Mouse (Mus musculus) MEL (cell line): ENCODE measurements around the gene Smarcc2. TPM values are rescaled to one million over a fixed set of nuclear protein-coding genes. Genes with fewer than 3 reads are reported as not detected.

Experiments used
- DNase-seq: peaks from one replicate; pipeline ENCODE4 v3.0.0; 2011; ENCODE audit warnings: low read depth, low spot score
- H3K27ac ChIP-seq: 2 replicates; pipeline ENCODE4 v1.5.1; 2012; ENCODE audit warnings: low read depth, mild to moderate bottlenecking, control low read depth, low read length, moderate library complexity; ENCODE audit not compliant: control insufficient read depth
- H3K27me3 ChIP-seq, 2 experiments: fragments of 150-350 bp in 1 of 2; sonication (generic) in 1 of 2; 2 replicates each; pipeline ENCODE4 v1.6.1; 2012; ENCODE audit warnings: low read length in 2 of 2, mild to moderate bottlenecking in 2 of 2, improper control_type of control experiment in 1 of 2, moderate library complexity in 1 of 2; ENCODE audit not compliant: insufficient read depth in 2 of 2, control insufficient read depth in 1 of 2
- H3K36me3 ChIP-seq, 2 experiments: 2 replicates each; pipeline ENCODE4 v1.6.1; 2012 to 2014; ENCODE audit warnings: low read length in 2 of 2, improper control_type of control experiment in 1 of 2, inconsistent platforms in 1 of 2, mild to moderate bottlenecking in 1 of 2; ENCODE audit not compliant: insufficient read depth in 2 of 2, control insufficient read depth in 1 of 2
- H3K4me1 ChIP-seq, 2 experiments: fragments of 150-350 bp in 1 of 2; sonication (generic) in 1 of 2; 2 replicates each; pipeline ENCODE4 v1.6.1; 2012; ENCODE audit warnings: low read length in 2 of 2, improper control_type of control experiment in 1 of 2, mild to moderate bottlenecking in 1 of 2; ENCODE audit not compliant: insufficient read depth in 2 of 2, control insufficient read depth in 1 of 2
- H3K4me3 ChIP-seq, 2 experiments: fragments of 150-350 bp in 1 of 2; sonication (generic) in 1 of 2; 2 replicates each; pipeline ENCODE4 v1.5.1; 2012; ENCODE audit warnings: low read depth in 2 of 2, low read length in 2 of 2, mild to moderate bottlenecking in 2 of 2, moderate library complexity in 2 of 2, control low read depth in 1 of 2, improper control_type of control experiment in 1 of 2; ENCODE audit not compliant: control insufficient read depth in 1 of 2, insufficient read depth in 1 of 2
- H3K79me2 ChIP-seq: 2 replicates; pipeline ENCODE4 v1.6.1; 2012; ENCODE audit warnings: mild to moderate bottlenecking, low read length, moderate library complexity; ENCODE audit not compliant: control insufficient read depth, poor library complexity, insufficient read depth
- H3K9ac ChIP-seq: 2 replicates; pipeline ENCODE4 v1.6.1; 2012; ENCODE audit warnings: low read depth, mild to moderate bottlenecking, control low read depth, low read length, moderate library complexity; ENCODE audit not compliant: control insufficient read depth, poor library complexity, severe bottlenecking
- H3K9me3 ChIP-seq: fragments of 150-350 bp; sonication (generic); replicated peaks from 2 replicates; pipeline ENCODE4 v1.6.1; 2012; ENCODE audit warnings: mild to moderate bottlenecking, low read length, improper control_type of control experiment, moderate library complexity; ENCODE audit not compliant: insufficient read depth
- BHLHE40 ChIP-seq: IDR thresholded peaks from 2 replicates; pipeline ENCODE4 v1.6.1; 2012; ENCODE audit warnings: low read depth, mild to moderate bottlenecking, inconsistent platforms, low read length, improper control_type of control experiment, borderline replicate concordance
- CHD1 ChIP-seq: IDR thresholded peaks from 2 replicates; pipeline ENCODE4 v1.6.1; 2012; ENCODE audit warnings: low read depth, mild to moderate bottlenecking, inconsistent platforms, low read length, improper control_type of control experiment
- ELF1 ChIP-seq: IDR thresholded peaks from 2 replicates; pipeline ENCODE4 v1.6.1; 2014; ENCODE audit warnings: low read depth, mild to moderate bottlenecking, inconsistent platforms, low read length, improper control_type of control experiment, moderate library complexity
- EP300 ChIP-seq, 2 experiments: IDR thresholded peaks; 2 replicates each; pipeline ENCODE4 v1.6.1; 2011; ENCODE audit warnings: improper control_type of control experiment in 2 of 2, low read length in 2 of 2, low read depth in 1 of 2, mild to moderate bottlenecking in 1 of 2
- ETS1 ChIP-seq: IDR thresholded peaks from 2 replicates; pipeline ENCODE4 v1.6.1; 2012; ENCODE audit warnings: low read depth, mild to moderate bottlenecking, inconsistent platforms, low read length, improper control_type of control experiment, moderate library complexity
- GATA1 ChIP-seq: IDR thresholded peaks from 2 replicates; pipeline ENCODE4 v1.6.1; 2011; ENCODE audit warnings: low read depth, low read length, improper control_type of control experiment
- KAT2A ChIP-seq: conservative IDR thresholded peaks from 2 replicates; pipeline ENCODE4 v1.6.1; 2012; ENCODE audit warnings: low read depth, low read length, improper control_type of control experiment, inconsistent platforms
- MYC ChIP-seq: IDR thresholded peaks from 2 replicates; pipeline ENCODE4 v1.6.1; 2011; ENCODE audit warnings: low read depth, mild to moderate bottlenecking, low read length, improper control_type of control experiment, moderate library complexity
- NELFE ChIP-seq: IDR thresholded peaks from 2 replicates; pipeline ENCODE4 v1.6.1; 2011; ENCODE audit warnings: low read depth, low read length, improper control_type of control experiment
- NRF1 ChIP-seq: IDR thresholded peaks from 2 replicates; pipeline ENCODE4 v1.6.1; 2014; ENCODE audit warnings: low read depth, mild to moderate bottlenecking, inconsistent platforms, low read length, improper control_type of control experiment, moderate library complexity; ENCODE audit not compliant: poor library complexity, insufficient read depth, severe bottlenecking
- RCOR1 ChIP-seq: IDR thresholded peaks from 2 replicates; pipeline ENCODE4 v1.6.1; 2012; ENCODE audit warnings: low read depth, mild to moderate bottlenecking, inconsistent platforms, low read length, improper control_type of control experiment
- SMC3 ChIP-seq: IDR thresholded peaks from 2 replicates; pipeline ENCODE4 v1.6.1; 2011; ENCODE audit warnings: low read depth, low read length, improper control_type of control experiment
- TAL1 ChIP-seq: IDR thresholded peaks from 2 replicates; pipeline ENCODE4 v1.6.1; 2012; ENCODE audit warnings: mild to moderate bottlenecking, inconsistent platforms, low read length, moderate library complexity, mixed read lengths
- TBP ChIP-seq: IDR thresholded peaks from 2 replicates; pipeline ENCODE4 v1.8.0; 2011; ENCODE audit warnings: low read depth, low read length, improper control_type of control experiment
- UBTF ChIP-seq: IDR thresholded peaks from 2 replicates; pipeline ENCODE4 v1.6.1; 2012; ENCODE audit warnings: low read depth, mild to moderate bottlenecking, inconsistent platforms, low read length, improper control_type of control experiment, moderate library complexity, borderline replicate concordance; ENCODE audit not compliant: insufficient read depth
- polyA plus RNA-seq, 2 experiments: library from polyadenylated mRNA; stranded (reverse) in 1 of 2; unstranded in 1 of 2; fragments of >175 nt in 1 of 2; fragments of >200 nt in 1 of 2; gene quantifications; 2 replicates each; pipeline versions ENCODE4 v1.2.1 to v1.2.4; 2012; ENCODE audit warnings: low replicate concordance in 2 of 2, low read depth in 1 of 2; ENCODE audit not compliant: insufficient read length in 2 of 2, insufficient read depth in 1 of 2, missing spikeins in 1 of 2
- total RNA-seq: library from RNA; depleted of rRNA; stranded (reverse); fragments of 300-350 nt; gene quantifications from 2 replicates; pipeline ENCODE4 v1.2.3, GENCODE M21; 2012

The Smarcc2 gene
- total and polyA plus RNA-seq, 3 experiments, result 24.8 to 226 (median 68.8) TPM

DNA sequence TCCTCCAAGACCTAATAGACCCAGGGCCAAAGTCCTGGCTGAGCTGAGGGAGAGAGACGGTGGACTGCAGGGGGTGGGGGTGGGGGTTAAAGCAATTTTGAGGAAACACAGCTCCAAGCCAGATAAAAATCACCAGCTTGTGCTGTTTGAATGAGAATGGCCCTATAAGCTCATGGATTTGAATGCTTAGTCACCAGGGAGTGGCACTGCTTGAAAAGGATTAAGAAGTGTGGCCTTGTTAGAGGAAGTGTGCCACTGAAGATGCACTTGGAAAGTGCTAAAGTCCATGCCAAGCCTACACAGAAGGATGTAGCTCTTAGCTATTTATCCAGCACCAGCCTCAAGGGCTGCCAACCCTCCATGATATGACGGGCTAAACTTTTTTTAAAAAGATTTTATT, 76.2 kb downstream of the Smarcc2 start:
- H3K9ac ChIP-seq, result no peak overlapping the region
- H3K27ac ChIP-seq, result peak overlapping the region; percentile 80
- H3K36me3 ChIP-seq, result peaks cover 0 to 7% of the 10 kb centered on the region in 2 experiments; a peak in 2 of 4 replicates
- H3K27me3 ChIP-seq, result no peaks in the 10 kb centered on the region
- no peaks in the 10 kb centered on the region for H3K79me2 ChIP-seq
- H3K4me3 ChIP-seq, result no peak overlapping the region
- DNase-seq, result peak; percentile 79
- TF ChIP-seq MYC (peak; percentile 21; the same call in 1 of the 2 replicates), NRF1 (no peak), CHD1 (no peak), TAL1 (0 out of 2 replicates have a peak, but pooled peaks have one; percentile 26), SMC3 (no peak), TBP (no peak; the same call in 1 of the 2 replicates), EP300 (IDR thresholded peaks at IDR 0.05; ENCODE audit: low read depth in 1 of 2, low read length in 2 of 2) (peak; percentile 45 to 56; a peak in 3 of 4 replicates), ELF1 (no peak), ETS1 (peak; percentile 35; the same call in 1 of the 2 replicates), RCOR1 (0 out of 2 replicates have a peak, but pooled peaks have one; percentile 20), KAT2A (no peak), UBTF (no peak), GATA1 (peak; percentile 48; the same call in 1 of the 2 replicates)
- TF ChIP-seq, all 39 proteins: peak for 6
- Histone ChIP-seq H3K9me3 (no peaks in the 10 kb centered on the region), H3K4me1 (peaks cover 0 to 11% of the 10 kb centered on the region in 2 experiments; a peak in 2 of 4 replicates)

- TF ChIP-seq GATA1 (0 out of 2 replicates have a peak, but pooled peaks have one; percentile 3), TBP (peak; percentile 74), BHLHE40 (no peak), NELFE (no peak), EP300 (IDR thresholded peaks at IDR 0.05; ENCODE audit: low read depth in 1 of 2, low read length in 2 of 2) (peak in 1 of 2 experiments; percentile 19; a peak in 1 of 4 replicates)
- Histone ChIP-seq H3K9ac (peak overlapping the region; percentile 64), H3K4me3 (peak overlapping the region; percentile 40 to 54), H3K36me3 (peaks cover 0 to 7% of the 10 kb centered on the region in 2 experiments; a peak in 2 of 4 replicates), H3K9me3 (no peaks in the 10 kb centered on the region), H3K27ac (peak overlapping the region; percentile 80), H3K79me2 (no peaks in the 10 kb centered on the region), H3K4me1 (peaks cover 0 to 11% of the 10 kb centered on the region in 2 experiments; a peak in 2 of 4 replicates), H3K27me3 (no peaks in the 10 kb centered on the region)
- DNase-seq, result peak; percentile 83
Measured at GRCm38 (mm10) chr10:128535624-128536265, 76.7 kb downstream of the Smarcc2 start.
